Mouse (Mus musculus): ENCODE data around the gene Cd68. TPM values are rescaled to one million over a fixed set of nuclear protein-coding genes. Genes with fewer than 3 reads are reported as not detected.

Cd68 gene
- total and polyA plus RNA-seq, 2 experiments from 2014 or later, result 7.7 to 16.3 TPM

- no peak overlapping the region for H3K27ac ChIP-seq (ENCODE audit: low read depth, low read length)
- DNase-seq, result no peak
- H3K4me3 ChIP-seq (ENCODE audit: low read depth, low read length), result peak overlapping the region; percentile 55
- peaks cover 53% of the 10 kb centered on the region for H3K36me3 ChIP-seq (ENCODE audit: insufficient read depth)
- no peak for TF ChIP-seq CTCF (IDR thresholded peaks at IDR 0.05; ENCODE audit: low read depth)
- H3K27me3 ChIP-seq (ENCODE audit: insufficient read depth, low read length), result no peaks in the 10 kb centered on the region
- 0 out of 2 replicates have a peak overlapping the region, but pooled peaks have one; percentile 70 for H3K9ac ChIP-seq
- ATAC-seq, result no peak
- WGBS, result 66% methylated on average over 3 of the region's 3 CpGs
- no peaks in the 10 kb centered on the region for H3K9me3 ChIP-seq (ENCODE audit: low read length)
- peak overlapping the region; percentile 48 for H3K4me2 ChIP-seq (ENCODE audit: low read depth)
- H3K4me1 ChIP-seq (ENCODE audit: insufficient read depth), result peaks cover 4% of the 10 kb centered on the region
These were observed 4.6 kb downstream of the Cd68 start for GRCm38 (mm10) chr11:69661221-69661881.

- Histone ChIP-seq H3K4me2 (ENCODE audit: low read depth) (no peak overlapping the region), H3K36me3 (ENCODE audit: insufficient read depth) (peaks cover 45% of the 10 kb centered on the region), H3K4me3 (ENCODE audit: low read depth, low read length) (no peak overlapping the region), H3K9ac (no peak overlapping the region), H3K4me1 (ENCODE audit: insufficient read depth) (peaks cover 4% of the 10 kb centered on the region; the same call in 1 of the 2 replicates), H3K27ac (ENCODE audit: low read depth, low read length) (no peak overlapping the region), H3K27me3 (ENCODE audit: insufficient read depth, low read length) (no peaks in the 10 kb centered on the region), H3K9me3 (ENCODE audit: low read length) (no peaks in the 10 kb centered on the region)
- 85% methylated on average over 15 of the region's 15 CpGs for WGBS
- TF ChIP-seq CTCF (IDR thresholded peaks at IDR 0.05; ENCODE audit: low read depth), result no peak
- no peak for DNase-seq
- no peak for ATAC-seq
These were observed 8.5 kb downstream of the Cd68 start for GRCm38 (mm10) chr11:69657462-69657881.

GRCm38 (mm10) chr11:69656617-69657461, 9.1 kb downstream of the Cd68 start:
- H3K4me3 ChIP-seq (ENCODE audit: low read depth, low read length), result no peak overlapping the region
- peaks cover 4% of the 10 kb centered on the region; the same call in 1 of the 2 replicates for H3K4me1 ChIP-seq (ENCODE audit: insufficient read depth)
- peaks cover 51% of the 10 kb centered on the region for H3K36me3 ChIP-seq (ENCODE audit: insufficient read depth)
- peak; percentile 83 for TF ChIP-seq CTCF (IDR thresholded peaks at IDR 0.05; ENCODE audit: low read depth)
- DNase-seq (peak; percentile 83), ATAC-seq (peak; percentile 46; the same call in 1 of the 2 replicates)
- H3K9me3 ChIP-seq (ENCODE audit: low read length), result no peaks in the 10 kb centered on the region
- 80% methylated on average over 10 of the region's 10 CpGs for WGBS
- no peak overlapping the region for H3K27ac ChIP-seq (ENCODE audit: low read depth, low read length)
- no peak overlapping the region for H3K4me2 ChIP-seq (ENCODE audit: low read depth)
- no peaks in the 10 kb centered on the region for H3K27me3 ChIP-seq (ENCODE audit: insufficient read depth, low read length)
- no peak overlapping the region for H3K9ac ChIP-seq

- no peaks in the 10 kb centered on the region for H3K9me3 ChIP-seq (ENCODE audit: low read length)
- 83% methylated on average over 5 of the region's 5 CpGs for WGBS
- DNase-seq, result no peak
- TF ChIP-seq CTCF (IDR thresholded peaks at IDR 0.05; ENCODE audit: low read depth), result no peak
- no peak overlapping the region for H3K27ac ChIP-seq (ENCODE audit: low read depth, low read length)
- no peaks in the 10 kb centered on the region for H3K27me3 ChIP-seq (ENCODE audit: insufficient read depth, low read length)
- no peak overlapping the region for H3K4me2 ChIP-seq (ENCODE audit: low read depth)
- no peaks in the 10 kb centered on the region for H3K4me1 ChIP-seq (ENCODE audit: insufficient read depth)
- H3K4me3 ChIP-seq (ENCODE audit: low read depth, low read length), result no peak overlapping the region
- H3K36me3 ChIP-seq (ENCODE audit: insufficient read depth), result peaks cover 59% of the 10 kb centered on the region
- ATAC-seq, result no peak
- H3K9ac ChIP-seq, result no peak overlapping the region
These were observed 9.9 kb downstream of the Cd68 start for GRCm38 (mm10) chr11:69656065-69656455.

- Histone ChIP-seq H3K9ac (no peak within 1 kb of the TSS; the same call in 1 of the 2 replicates), H3K27me3 (ENCODE audit: insufficient read depth, low read length) (no peaks in the 10 kb centered on the region), H3K9me3 (ENCODE audit: low read length) (no peaks in the 10 kb centered on the region), H3K4me2 (ENCODE audit: low read depth) (no peak within 1 kb of the TSS), H3K36me3 (ENCODE audit: insufficient read depth) (peaks cover 65% of the 10 kb centered on the region), H3K4me1 (ENCODE audit: insufficient read depth) (no peaks in the 10 kb centered on the region), H3K27ac (ENCODE audit: low read depth, low read length) (no peak within 1 kb of the TSS), H3K4me3 (ENCODE audit: low read depth, low read length) (no peak within 1 kb of the TSS)
- WGBS, result 22% methylated on average over 34 of the region's 34 CpGs
- DNase-seq (peak; percentile 86), ATAC-seq (peak; percentile 80)
- peak; percentile 84 for TF ChIP-seq CTCF (IDR thresholded peaks at IDR 0.05; ENCODE audit: low read depth)
These were observed 10.5 kb downstream of the Cd68 start, which contains the start of gene Sox15 for GRCm38 (mm10) chr11:69655264-69656064. Sox15 (plus strand) TSS chr11:69655314.

- TF ChIP-seq CTCF (IDR thresholded peaks at IDR 0.05; ENCODE audit: low read depth), result no peak
- DNase-seq (no peak), ATAC-seq (no peak)
- no peak overlapping the region for H3K27ac ChIP-seq (ENCODE audit: low read depth, low read length)
- no peaks in the 10 kb centered on the region for H3K4me1 ChIP-seq (ENCODE audit: insufficient read depth)
- 56% methylated on average over 9 of the region's 9 CpGs for WGBS
- no peak overlapping the region for H3K9ac ChIP-seq
- no peaks in the 10 kb centered on the region for H3K27me3 ChIP-seq (ENCODE audit: insufficient read depth, low read length)
- H3K36me3 ChIP-seq (ENCODE audit: insufficient read depth), result peaks cover 72% of the 10 kb centered on the region
- no peak overlapping the region for H3K4me3 ChIP-seq (ENCODE audit: low read depth, low read length)
- H3K9me3 ChIP-seq (ENCODE audit: low read length), result no peaks in the 10 kb centered on the region
- H3K4me2 ChIP-seq (ENCODE audit: low read depth), result no peak overlapping the region
These were observed 11.2 kb downstream of the Cd68 start for GRCm38 (mm10) chr11:69654760-69655159.

All from forebrain, postnatal 0 days (tissue).